Mouse (Mus musculus): ENCODE data around the gene Ttll11.

DNA sequence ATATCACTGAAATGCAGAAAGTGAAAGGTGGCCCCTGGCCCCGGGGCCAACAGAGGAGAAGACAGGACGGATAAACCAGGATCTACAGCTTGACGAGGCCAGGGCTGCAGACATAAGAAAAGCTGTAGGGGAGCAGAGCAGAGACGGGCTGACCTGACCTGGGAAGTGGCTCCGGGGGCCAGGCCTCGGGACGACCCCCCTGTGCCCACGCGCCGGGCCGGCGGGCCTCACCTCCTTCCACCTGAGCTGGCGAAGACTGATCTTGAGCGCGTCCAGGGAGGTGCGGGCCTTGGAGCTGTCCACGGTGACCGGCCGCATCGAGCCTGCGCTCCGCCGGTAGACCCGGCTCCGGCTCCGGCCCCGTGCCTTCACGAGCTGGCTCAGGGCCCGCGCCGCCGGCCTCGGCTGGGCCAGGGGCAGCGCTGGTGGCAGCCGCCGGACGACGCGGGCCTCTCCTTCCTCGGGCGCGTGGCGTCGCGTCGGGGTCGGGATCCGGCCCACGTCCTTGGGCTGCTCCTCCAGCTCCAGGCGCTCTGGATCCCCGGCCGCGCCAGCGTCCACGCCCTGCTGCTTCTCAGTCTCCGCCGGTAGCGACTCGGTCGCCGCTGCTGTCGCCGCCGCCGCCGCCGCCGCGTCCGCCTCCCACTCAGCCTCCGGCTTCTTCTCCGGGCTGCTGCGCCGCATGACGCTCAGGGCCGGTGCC lies 621 bp downstream of the Ttll11 start:
- no peak for TF ChIP-seq TAL1 (IDR thresholded peaks at IDR 0.05; ENCODE audit: low read length)
- no peak for TF ChIP-seq GATA1 (IDR thresholded peaks at IDR 0.05; ENCODE audit: low read length)
